Mouse (Mus musculus): Measurements from ENCODE around the gene Nek9.

Gene Nek9

DNA sequence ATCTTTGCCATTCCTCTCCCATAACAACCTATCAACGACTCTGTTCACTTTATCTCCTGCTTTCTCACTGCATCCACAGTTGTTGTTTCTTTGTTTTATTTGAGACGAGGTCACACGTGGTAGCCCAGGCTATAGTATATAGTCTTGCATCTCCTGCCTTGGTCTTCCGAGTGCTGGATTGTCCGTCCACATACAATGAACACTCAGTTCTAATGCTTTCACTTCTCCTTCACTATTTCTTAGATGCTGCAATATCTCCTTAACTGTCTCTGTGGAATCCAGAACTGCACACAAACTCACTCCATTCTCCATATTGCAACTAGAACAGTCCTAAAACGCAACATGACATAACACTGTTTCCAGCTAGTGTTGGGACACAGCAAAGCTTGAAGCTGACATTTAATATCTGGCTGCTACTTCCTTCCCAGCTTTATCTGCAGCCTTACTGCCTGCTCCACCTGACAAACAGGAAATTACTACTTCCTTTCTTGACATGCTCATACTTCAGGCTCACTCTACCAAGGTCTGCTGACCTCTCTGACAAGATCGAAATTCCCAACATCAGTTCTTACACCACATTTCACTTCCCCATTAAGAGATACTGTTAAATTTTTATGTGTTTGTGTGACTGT, 82.0 kb downstream of the Nek9 start:
- no peak for DNase-seq

DNA sequence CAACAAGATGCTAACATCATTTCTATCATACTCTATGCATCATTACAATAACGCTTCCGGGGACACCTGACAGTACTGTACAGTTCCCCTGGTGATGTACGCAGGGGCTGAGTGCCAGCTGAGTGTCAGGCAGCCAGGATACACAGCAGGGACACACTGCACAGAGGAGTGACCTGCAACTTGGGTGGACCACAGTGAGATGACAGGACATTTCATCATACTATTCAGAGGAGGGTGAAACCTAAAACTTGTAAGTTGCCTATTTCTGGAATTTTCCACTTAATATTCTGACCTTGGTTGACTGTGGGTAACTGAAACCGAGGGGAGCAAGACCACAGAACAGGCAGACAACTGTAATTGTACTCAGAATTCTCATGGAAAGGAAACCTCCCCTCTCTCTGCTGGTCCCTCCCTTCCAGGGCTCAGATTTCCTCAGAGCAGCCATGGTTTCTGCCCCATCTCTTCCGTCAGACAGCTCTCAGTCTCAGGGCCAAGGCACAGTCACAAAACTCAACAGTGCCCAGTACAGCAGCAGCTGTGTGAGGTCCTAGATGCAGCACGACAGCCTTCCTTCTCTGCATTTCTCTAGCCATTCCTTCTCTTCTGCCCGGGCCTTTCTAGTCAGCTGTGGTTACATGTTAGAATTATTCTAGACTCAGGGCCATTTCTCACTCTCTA, 82.9 kb downstream of the Nek9 start:
- no peak for DNase-seq

DNA sequence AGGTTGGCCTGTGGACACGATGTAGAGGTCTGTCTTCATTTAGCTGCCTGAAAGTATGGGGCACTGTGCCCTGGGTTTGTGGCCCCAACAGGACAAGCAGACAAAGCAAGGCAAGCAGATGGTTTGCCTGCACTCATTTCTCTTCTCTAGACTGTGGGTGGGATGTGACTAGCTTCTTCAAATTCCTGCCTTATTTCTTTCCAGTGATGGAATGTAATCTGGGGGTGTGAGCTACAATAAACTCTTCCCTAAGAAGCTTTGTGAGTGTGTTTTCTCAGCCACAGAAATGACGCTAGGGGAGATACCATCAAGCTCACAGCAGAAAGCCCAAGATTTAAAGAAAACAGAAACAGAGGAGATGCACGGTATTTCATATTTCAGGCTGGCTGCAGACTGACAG, 87.1 kb downstream of the Nek9 start:
- DNase-seq = no peak

Measured in right cerebral cortex, postnatal 25 days (tissue).